Mouse (Mus musculus): ENCODE data around the gene Grik1. TPM values are rescaled to one million over a fixed set of nuclear protein-coding genes. Genes with fewer than 3 reads are reported as not detected.

Gene Grik1
- not detected in 2 replicates for total RNA-seq (2015; ENCODE audit: low replicate concordance)
- not detected in 2 replicates for total RNA-seq (2017; ENCODE audit: low replicate concordance)

GRCm38 (mm10) chr16:88290132-88290772, at the start of gene Grik1:
Grik1 (minus strand) TSS chr16:88290265.
- no peak for ATAC-seq (replicated peaks; ENCODE audit: low FRiP score, poor library complexity, severe bottlenecking)

- ATAC-seq (replicated peaks; ENCODE audit: low FRiP score, poor library complexity, severe bottlenecking), result no peak
These were observed 4.1 kb upstream of the Grik1 start for GRCm38 (mm10) chr16:88294209-88294608.

- no peak for ATAC-seq (replicated peaks; ENCODE audit: low FRiP score, poor library complexity, severe bottlenecking)
These were observed 514 bp downstream of the Grik1 start for GRCm38 (mm10) chr16:88289421-88290081.

GRCm38 (mm10) chr16:88258407-88258806, 31.7 kb downstream of the Grik1 start:
- no peak for ATAC-seq (replicated peaks; ENCODE audit: low FRiP score, poor library complexity, severe bottlenecking)

GRCm38 (mm10) chr16:88257072-88257471, 33.0 kb downstream of the Grik1 start:
- ATAC-seq (replicated peaks; ENCODE audit: low FRiP score, poor library complexity, severe bottlenecking), result no peak

GRCm38 (mm10) chr16:88256101-88256500, 34.0 kb downstream of the Grik1 start:
- no peak for ATAC-seq (replicated peaks; ENCODE audit: low FRiP score, poor library complexity, severe bottlenecking)

GRCm38 (mm10) chr16:88252676-88253075, 37.4 kb downstream of the Grik1 start:
- no peak for ATAC-seq (replicated peaks; ENCODE audit: low FRiP score, poor library complexity, severe bottlenecking)

- ATAC-seq (replicated peaks; ENCODE audit: low FRiP score, poor library complexity, severe bottlenecking), result no peak
These were observed 39.0 kb downstream of the Grik1 start for GRCm38 (mm10) chr16:88251049-88251448.

- no peak for ATAC-seq (replicated peaks; ENCODE audit: low FRiP score, poor library complexity, severe bottlenecking)
These were observed 40.2 kb downstream of the Grik1 start for GRCm38 (mm10) chr16:88249825-88250224.

- ATAC-seq (replicated peaks; ENCODE audit: low FRiP score, poor library complexity, severe bottlenecking), result no peak
These were observed 42.5 kb downstream of the Grik1 start for GRCm38 (mm10) chr16:88247586-88247985.

- no peak for ATAC-seq (replicated peaks; ENCODE audit: low FRiP score, poor library complexity, severe bottlenecking)
These were observed 45.4 kb downstream of the Grik1 start for GRCm38 (mm10) chr16:88244658-88245057.

GRCm38 (mm10) chr16:88225616-88226015, 64.4 kb downstream of the Grik1 start:
- ATAC-seq (replicated peaks; ENCODE audit: low FRiP score, poor library complexity, severe bottlenecking), result no peak

- no peak for ATAC-seq (replicated peaks; ENCODE audit: low FRiP score, poor library complexity, severe bottlenecking)
These were observed 68.1 kb downstream of the Grik1 start for GRCm38 (mm10) chr16:88221932-88222331.

GRCm38 (mm10) chr16:88212531-88212930, 77.5 kb downstream of the Grik1 start:
- ATAC-seq (replicated peaks; ENCODE audit: low FRiP score, poor library complexity, severe bottlenecking), result no peak

GRCm38 (mm10) chr16:88211852-88212251, 78.2 kb downstream of the Grik1 start:
- ATAC-seq (replicated peaks; ENCODE audit: low FRiP score, poor library complexity, severe bottlenecking), result no peak

- no peak for ATAC-seq (replicated peaks; ENCODE audit: low FRiP score, poor library complexity, severe bottlenecking)
These were observed 85.7 kb downstream of the Grik1 start for GRCm38 (mm10) chr16:88204400-88204799.

- no peak for ATAC-seq (replicated peaks; ENCODE audit: low FRiP score, poor library complexity, severe bottlenecking)
These were observed 86.1 kb downstream of the Grik1 start for GRCm38 (mm10) chr16:88203985-88204384.

- no peak for ATAC-seq (replicated peaks; ENCODE audit: low FRiP score, poor library complexity, severe bottlenecking)
These were observed 102.5 kb downstream of the Grik1 start for GRCm38 (mm10) chr16:88187433-88188037.

GRCm38 (mm10) chr16:88178813-88179212, 111.3 kb downstream of the Grik1 start:
- no peak for ATAC-seq (replicated peaks; ENCODE audit: low FRiP score, poor library complexity, severe bottlenecking)

- no peak for ATAC-seq (replicated peaks; ENCODE audit: low FRiP score, poor library complexity, severe bottlenecking)
These were observed 112.7 kb downstream of the Grik1 start for GRCm38 (mm10) chr16:88177364-88177763.

- ATAC-seq (replicated peaks; ENCODE audit: low FRiP score, poor library complexity, severe bottlenecking), result no peak
These were observed 115.9 kb downstream of the Grik1 start for GRCm38 (mm10) chr16:88174083-88174721.

Measured in erythroid progenitor cell, adult 5-6 weeks (primary cell).